Mouse (Mus musculus): ENCODE measurements around the gene Dtnb. TPM values are rescaled to one million over a fixed set of nuclear protein-coding genes. Genes with fewer than 3 reads are reported as not detected.
A peak's percentile ranks its signal among the peaks of the same experiment; 100 is the strongest.

The Dtnb gene
- total and polyA plus RNA-seq, 2 experiments, result 11.7 to 35.6 TPM

DNA sequence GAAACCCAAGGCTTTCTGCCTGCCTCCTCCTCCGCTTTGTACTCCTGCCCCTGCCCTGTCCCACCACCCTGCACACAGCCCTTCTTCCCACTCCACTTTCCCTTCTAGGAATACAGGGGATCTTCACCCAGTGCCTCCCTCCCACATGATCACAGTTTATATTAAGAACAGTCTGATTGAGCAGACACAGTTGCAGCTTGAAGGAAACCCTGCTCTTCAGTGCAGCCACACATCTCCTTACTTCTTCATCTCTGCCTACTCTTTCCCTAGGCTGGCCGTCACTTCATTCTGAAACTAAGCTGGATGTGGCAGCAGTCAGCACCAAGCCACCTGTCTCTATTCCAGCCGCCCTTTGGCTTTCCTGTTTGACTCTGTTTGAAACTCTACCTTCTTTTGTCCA lies 201.5 kb downstream of the Dtnb start:
- 93% methylated on average over 3 of the region's 3 CpGs for WGBS
- TF ChIP-seq CTCF (IDR thresholded peaks at IDR 0.05; ENCODE audit: low read depth, low read length) (no peak), POLR2A (IDR thresholded peaks at IDR 0.05; ENCODE audit: extremely low read depth, insufficient read depth, low read length) (no peak)

DNA sequence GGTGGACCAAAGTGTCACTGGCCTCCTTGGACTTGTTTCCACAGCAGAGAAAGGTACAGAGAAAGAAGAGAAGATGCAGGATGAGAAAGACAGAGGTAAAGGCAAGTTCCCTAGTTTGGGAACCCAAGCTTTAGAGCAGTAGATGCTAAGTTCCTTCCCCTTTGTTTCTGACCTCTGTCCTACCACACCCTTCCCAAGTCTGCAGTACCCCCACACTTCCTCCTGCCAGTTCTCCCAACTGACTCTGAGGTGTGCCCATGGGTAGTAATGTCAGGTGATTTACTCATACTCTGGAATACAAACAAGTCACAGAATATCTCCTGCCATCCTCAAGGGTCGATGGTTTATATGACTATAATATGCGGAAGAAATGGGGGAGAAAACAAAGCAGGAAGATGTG lies 203.8 kb downstream of the Dtnb start:
- WGBS, result 95% methylated on average over 2 of the region's 2 CpGs
- no peaks in the 10 kb centered on the region for H3K79me2 ChIP-seq (ENCODE audit: control insufficient read depth, insufficient read depth, low read length)
- no peak overlapping the region for H3K4me3 ChIP-seq (ENCODE audit: insufficient read depth, low read depth, low read length)
- no peak overlapping the region for H3K9ac ChIP-seq (ENCODE audit: low read depth, low read length)
- H3K27me3 ChIP-seq (ENCODE audit: control insufficient read depth, insufficient read depth, low read length), result no peaks in the 10 kb centered on the region
- H3K36me3 ChIP-seq (ENCODE audit: control insufficient read depth, insufficient read depth, low read length), result no peaks in the 10 kb centered on the region
- no peak for DNase-seq (ENCODE audit: extremely low read depth, low read depth, low spot score)
- H3K4me1 ChIP-seq (ENCODE audit: control insufficient read depth, insufficient read depth, low read length), result peaks cover 5% of the 10 kb centered on the region
- TF ChIP-seq POLR2A (IDR thresholded peaks at IDR 0.05; ENCODE audit: extremely low read depth, insufficient read depth, low read length) (no peak), CTCF (IDR thresholded peaks at IDR 0.05; ENCODE audit: low read depth, low read length) (no peak)
- H3K27ac ChIP-seq (replicated peaks; ENCODE audit: insufficient read depth, low read depth, low read length), result no peak overlapping the region

More for the DNA sequence above, 201.5 kb downstream of the Dtnb start:
- Histone ChIP-seq H3K36me3 (ENCODE audit: control insufficient read depth, insufficient read depth, low read length) (no peaks in the 10 kb centered on the region), H3K27ac (replicated peaks; ENCODE audit: insufficient read depth, low read depth, low read length) (no peak overlapping the region), H3K4me3 (ENCODE audit: insufficient read depth, low read depth, low read length) (no peak overlapping the region), H3K9ac (ENCODE audit: low read depth, low read length) (no peak overlapping the region), H3K4me1 (ENCODE audit: control insufficient read depth, insufficient read depth, low read length) (peaks cover 2% of the 10 kb centered on the region), H3K27me3 (ENCODE audit: control insufficient read depth, insufficient read depth, low read length) (no peaks in the 10 kb centered on the region), H3K79me2 (ENCODE audit: control insufficient read depth, insufficient read depth, low read length) (no peaks in the 10 kb centered on the region)
- no peak for DNase-seq (ENCODE audit: extremely low read depth, low read depth, low spot score)

DNA sequence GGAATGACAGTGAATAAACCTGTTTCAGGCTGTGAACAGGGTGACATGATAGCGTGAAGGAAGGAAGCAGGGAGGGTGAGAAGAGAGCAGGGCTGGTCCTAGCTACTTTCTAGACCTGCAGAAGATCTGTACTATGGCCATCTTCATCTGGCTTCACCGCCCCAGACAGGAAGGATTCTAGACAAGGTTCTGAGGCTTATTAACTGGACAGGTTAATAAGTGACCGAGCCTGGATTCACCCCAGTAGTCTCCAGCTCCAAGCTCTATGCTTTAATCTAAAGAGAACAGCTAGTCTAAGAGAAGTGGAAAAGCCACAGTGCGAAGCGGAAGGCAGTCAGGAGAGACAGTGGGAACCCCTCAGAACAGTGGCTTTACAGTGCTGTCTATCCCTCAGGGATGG lies 205.5 kb downstream of the Dtnb start:
- Histone ChIP-seq H3K36me3 (ENCODE audit: control insufficient read depth, insufficient read depth, low read length) (no peaks in the 10 kb centered on the region), H3K27me3 (ENCODE audit: control insufficient read depth, insufficient read depth, low read length) (no peaks in the 10 kb centered on the region), H3K79me2 (ENCODE audit: control insufficient read depth, insufficient read depth, low read length) (no peaks in the 10 kb centered on the region), H3K4me1 (ENCODE audit: control insufficient read depth, insufficient read depth, low read length) (peaks cover 7% of the 10 kb centered on the region), H3K9ac (ENCODE audit: low read depth, low read length) (no peak overlapping the region), H3K4me3 (ENCODE audit: insufficient read depth, low read depth, low read length) (no peak overlapping the region), H3K27ac (replicated peaks; ENCODE audit: insufficient read depth, low read depth, low read length) (no peak overlapping the region)
- peak; percentile 58 for DNase-seq (ENCODE audit: extremely low read depth, low read depth, low spot score)
- WGBS, result 41% methylated on average over 5 of the region's 5 CpGs
- TF ChIP-seq CTCF (IDR thresholded peaks at IDR 0.05; ENCODE audit: low read depth, low read length), result no peak
- TF ChIP-seq POLR2A (IDR thresholded peaks at IDR 0.05; ENCODE audit: extremely low read depth, insufficient read depth, low read length), result no peak

DNA sequence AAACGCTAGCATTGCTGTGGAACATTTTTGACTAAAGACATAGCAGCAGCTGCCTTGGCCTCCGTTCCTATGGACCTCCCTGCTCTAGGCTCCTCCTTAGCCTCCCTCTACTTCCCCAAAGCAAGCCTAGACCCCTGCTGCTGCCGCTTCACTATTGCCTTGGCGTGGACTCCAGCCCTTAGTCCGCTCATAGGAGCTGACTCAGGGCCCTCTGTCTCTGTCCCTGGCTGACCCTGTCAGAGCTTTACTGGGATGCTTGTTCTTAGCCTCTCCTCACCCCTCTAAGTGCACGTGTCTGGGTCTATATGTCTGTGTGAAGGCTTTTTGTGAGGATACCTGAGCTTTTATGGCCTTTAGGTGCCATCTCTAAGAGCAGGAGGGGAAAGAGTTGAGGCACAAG lies 206.1 kb downstream of the Dtnb start:
- no peak for TF ChIP-seq POLR2A (IDR thresholded peaks at IDR 0.05; ENCODE audit: extremely low read depth, insufficient read depth, low read length)
- no peak for TF ChIP-seq CTCF (IDR thresholded peaks at IDR 0.05; ENCODE audit: low read depth, low read length)
- Histone ChIP-seq H3K36me3 (ENCODE audit: control insufficient read depth, insufficient read depth, low read length) (no peaks in the 10 kb centered on the region), H3K4me3 (ENCODE audit: insufficient read depth, low read depth, low read length) (no peak overlapping the region), H3K9ac (ENCODE audit: low read depth, low read length) (no peak overlapping the region), H3K79me2 (ENCODE audit: control insufficient read depth, insufficient read depth, low read length) (no peaks in the 10 kb centered on the region), H3K27ac (replicated peaks; ENCODE audit: insufficient read depth, low read depth, low read length) (no peak overlapping the region), H3K27me3 (ENCODE audit: control insufficient read depth, insufficient read depth, low read length) (no peaks in the 10 kb centered on the region), H3K4me1 (ENCODE audit: control insufficient read depth, insufficient read depth, low read length) (peaks cover 7% of the 10 kb centered on the region)
- whole genome bisulfite sequencing, result 87% methylated on average over 6 of the region's 6 CpGs
- no peak for DNase-seq (ENCODE audit: extremely low read depth, low read depth, low spot score)

DNA sequence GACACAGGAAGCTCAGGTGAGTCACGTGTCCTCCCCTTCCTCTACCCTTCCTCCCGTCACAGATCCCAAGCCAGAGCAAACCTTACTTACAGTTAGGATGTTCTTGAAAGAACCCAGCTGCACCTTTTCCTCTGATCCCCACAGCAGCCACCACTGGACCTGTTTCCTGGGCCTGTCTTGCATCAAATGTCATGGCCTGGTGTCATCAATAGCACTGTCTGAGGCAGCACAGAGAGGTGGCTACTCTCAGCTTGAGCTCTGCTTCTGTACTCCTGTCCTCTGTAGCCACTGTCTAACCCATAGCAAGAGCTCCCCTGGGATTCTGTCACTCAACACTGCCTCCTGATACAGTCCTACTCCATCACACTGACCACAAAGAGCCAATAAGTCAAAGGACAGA lies 207.5 kb downstream of the Dtnb start:
- no peaks in the 10 kb centered on the region for H3K79me2 ChIP-seq (ENCODE audit: control insufficient read depth, insufficient read depth, low read length)
- H3K9ac ChIP-seq (ENCODE audit: low read depth, low read length), result no peak overlapping the region
- peaks cover 7% of the 10 kb centered on the region for H3K4me1 ChIP-seq (ENCODE audit: control insufficient read depth, insufficient read depth, low read length)
- no peak overlapping the region for H3K27ac ChIP-seq (replicated peaks; ENCODE audit: insufficient read depth, low read depth, low read length)
- no peaks in the 10 kb centered on the region for H3K27me3 ChIP-seq (ENCODE audit: control insufficient read depth, insufficient read depth, low read length)
- TF ChIP-seq POLR2A (IDR thresholded peaks at IDR 0.05; ENCODE audit: extremely low read depth, insufficient read depth, low read length) (no peak), CTCF (IDR thresholded peaks at IDR 0.05; ENCODE audit: low read depth, low read length) (no peak)
- H3K36me3 ChIP-seq (ENCODE audit: control insufficient read depth, insufficient read depth, low read length), result no peaks in the 10 kb centered on the region
- 93% methylated on average over 2 of the region's 2 CpGs for WGBS
- no peak overlapping the region for H3K4me3 ChIP-seq (ENCODE audit: insufficient read depth, low read depth, low read length)
- DNase-seq (ENCODE audit: extremely low read depth, low read depth, low spot score), result no peak

DNA sequence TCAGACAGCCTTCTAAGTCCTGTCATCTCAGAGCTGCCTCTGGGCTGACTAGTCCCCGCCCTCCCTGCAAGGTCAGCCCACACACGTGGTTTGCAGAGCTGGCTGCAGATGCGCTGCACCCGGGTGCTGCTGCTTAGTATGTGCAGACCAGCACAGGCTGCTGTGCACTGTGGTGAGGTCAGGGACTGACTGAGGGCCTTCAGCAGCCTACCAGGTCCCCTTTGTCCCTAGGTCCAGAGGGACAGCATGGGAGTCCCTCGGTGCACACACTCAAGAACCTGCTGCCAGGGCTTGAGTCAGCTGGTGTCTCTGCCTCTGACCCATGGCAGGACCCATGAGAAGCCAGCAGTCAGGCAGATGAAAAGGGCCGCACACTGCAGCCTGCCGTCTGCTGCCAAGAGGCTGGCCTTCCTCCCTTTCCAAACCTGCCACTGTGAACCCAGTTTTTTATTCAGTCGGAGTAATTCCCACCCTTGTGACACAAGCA lies 208.3 kb downstream of the Dtnb start:
- TF ChIP-seq CTCF (IDR thresholded peaks at IDR 0.05; ENCODE audit: low read depth, low read length) (no peak), POLR2A (IDR thresholded peaks at IDR 0.05; ENCODE audit: extremely low read depth, insufficient read depth, low read length) (0 out of 2 replicates have a peak, but pooled peaks have one; percentile 17)

More for the DNA sequence above, 208.3 kb downstream of the Dtnb start:
- no peak overlapping the region for H3K9ac ChIP-seq (ENCODE audit: low read depth, low read length)
- no peaks in the 10 kb centered on the region for H3K79me2 ChIP-seq (ENCODE audit: control insufficient read depth, insufficient read depth, low read length)
- H3K27me3 ChIP-seq (ENCODE audit: control insufficient read depth, insufficient read depth, low read length), result no peaks in the 10 kb centered on the region
- H3K4me3 ChIP-seq (ENCODE audit: insufficient read depth, low read depth, low read length), result no peak overlapping the region
- H3K27ac ChIP-seq (replicated peaks; ENCODE audit: insufficient read depth, low read depth, low read length), result peak overlapping the region; percentile 27
- peaks cover 7% of the 10 kb centered on the region for H3K4me1 ChIP-seq (ENCODE audit: control insufficient read depth, insufficient read depth, low read length)
- peak; percentile 78 for DNase-seq (ENCODE audit: extremely low read depth, low read depth, low spot score)
- 26% methylated on average over 8 of the region's 8 CpGs for WGBS
- H3K36me3 ChIP-seq (ENCODE audit: control insufficient read depth, insufficient read depth, low read length), result no peaks in the 10 kb centered on the region

Measured in liver, adult 2 months (tissue).